Mouse (Mus musculus) monocyte, adult 59 days (primary cell): ENCODE results near the gene Esf1. TPM values are rescaled to one million over a fixed set of nuclear protein-coding genes. Genes with fewer than 3 reads are reported as not detected.

Source experiments
- total RNA-seq, 2 experiments: library from RNA; stranded (reverse); gene quantifications; one replicate each; pipeline ENCODE4 v1.2.4; 2023

The Esf1 gene
- total RNA-seq, result 10 to 100 TPM; 16.3 to 16.5 TPM

GRCm38 (mm10) chr2:140170127-140170802 lies at the start of gene Esf1, which contains the start of gene Ndufaf5:
Gene Esf1, minus strand, starts transcription at chr2:140170564.
Gene Ndufaf5, plus strand, starts transcription at chr2:140170649.

GRCm38 (mm10) chr2:140151743-140152142 lies 18.6 kb downstream of the Esf1 start, which contains the start of gene Gm17374:
Gene Gm17374, plus strand, starts transcription at chr2:140152043.

Other genes with a start within 250 kb of the Esf1 start
- gene Tasp1, start 103.8 kb downstream of the Esf1 start, total RNA-seq, result 1 to 10 TPM; 3.3 to 5.0 TPM
- not detected for gene Gm17374, start 18.5 kb downstream of the Esf1 start, total RNA-seq
- gene Ndufaf5, start 85 bp upstream of the Esf1 start, total RNA-seq, result 10 to 100 TPM in 1 of 2 experiments, 1 to 10 TPM in 1; 7.5 to 10.1 TPM
- gene Sel1l2, start 219.1 kb upstream of the Esf1 start, total RNA-seq, result not detected
- gene Macrod2, start 224.7 kb upstream of the Esf1 start, total RNA-seq, result under 1 TPM in 1 of 2 experiments, not detected in 1; 0.55 TPM